Mouse (Mus musculus) midbrain, postnatal 0 days (tissue): Measurements from ENCODE around the gene Bco2. TPM values are rescaled to one million over a fixed set of nuclear protein-coding genes. Genes with fewer than 3 reads are reported as not detected.

Experiments
- ATAC-seq: fragments of 200-750 bp; cut with Nextera tagmentation; 2 replicates; pipeline ENCODE4 v1.8.0; 2017; ENCODE audit warnings: moderate number of reproducible peaks, mild to moderate bottlenecking, moderate TSS enrichment, moderate library complexity; ENCODE audit not compliant: low FRiP score
- DNase-seq: peaks from one replicate; pipeline ENCODE4 v3.0.0-alpha.2; 2015; ENCODE audit warnings: low spot score
- H3K27ac ChIP-seq: fragments of 300-500 bp; sonication (generic); 2 replicates; pipeline ENCODE4 v1.5.1; 2014; ENCODE audit warnings: low read depth, mild to moderate bottlenecking, low read length, mixed read lengths
- H3K27me3 ChIP-seq: fragments of 300-500 bp; sonication (generic); 2 replicates; pipeline ENCODE4 v1.6.1; 2014; ENCODE audit warnings: low read length, control low read depth, mixed read lengths; ENCODE audit not compliant: insufficient read depth
- H3K36me3 ChIP-seq: fragments of 300-500 bp; sonication (generic); 2 replicates; pipeline ENCODE4 v1.6.1; 2014; ENCODE audit warnings: low read length, control low read depth, mixed read lengths; ENCODE audit not compliant: insufficient read depth
- H3K4me1 ChIP-seq: fragments of 300-500 bp; sonication (generic); 2 replicates; pipeline ENCODE4 v1.6.1; 2014; ENCODE audit warnings: mild to moderate bottlenecking, control low read depth, antibody characterized with exemption, low read length, mixed read lengths; ENCODE audit not compliant: insufficient read depth
- H3K4me2 ChIP-seq: fragments of 300-500 bp; sonication (generic); 2 replicates; pipeline ENCODE4 v1.6.1; 2014; ENCODE audit warnings: low read depth, mild to moderate bottlenecking, low read length, mixed read lengths; ENCODE audit not compliant: poor library complexity, severe bottlenecking
- H3K4me3 ChIP-seq: fragments of 300-500 bp; sonication (generic); 2 replicates; pipeline ENCODE4 v1.5.1; 2014; ENCODE audit warnings: low read depth, mild to moderate bottlenecking, low read length, moderate library complexity
- H3K9ac ChIP-seq: fragments of 300-500 bp; sonication (generic); replicated peaks from 2 replicates; pipeline ENCODE4 v1.6.1; 2014; ENCODE audit warnings: mild to moderate bottlenecking, low read length, moderate library complexity, mixed read lengths; ENCODE audit not compliant: poor library complexity, severe bottlenecking
- H3K9me3 ChIP-seq: fragments of 300-500 bp; sonication (generic); 2 replicates; pipeline ENCODE4 v1.6.1; 2016; ENCODE audit warnings: low read length, control low read depth
- CTCF ChIP-seq: IDR thresholded peaks from 2 replicates; pipeline ENCODE4 v1.5.1; 2016; ENCODE audit warnings: antibody characterized with exemption, mild to moderate bottlenecking
- WGBS: fragments of 180-500 bp; shearing (Covaris S2); extraction: QIAGEN DNeasy Blood & Tissue Kit; methylation state at CpG from one replicate; pipeline ENCODE4 v1.1.7; 2014; 5-methylcytosine and 5-hydroxymethylcytosine counted together
- polyA plus RNA-seq: library from polyadenylated mRNA; unstranded; fragments of >200 nt; fragmentation: Nextera tagmentation; extraction: Ambion mirVana; gene quantifications from 2 replicates; pipeline ENCODE4 v1.2.1, GENCODE M21; 2015
- total RNA-seq: library from RNA; depleted of rRNA; stranded (reverse); fragments of >200 nt; gene quantifications from 2 replicates; pipeline ENCODE4 v1.2.3, GENCODE M21; 2014; rRNA removed

Gene Bco2
- total RNA-seq (0.14 and 0.49 TPM in 2 replicates), polyA plus RNA-seq (0.42 and 0.48 TPM in 2 replicates)

DNA sequence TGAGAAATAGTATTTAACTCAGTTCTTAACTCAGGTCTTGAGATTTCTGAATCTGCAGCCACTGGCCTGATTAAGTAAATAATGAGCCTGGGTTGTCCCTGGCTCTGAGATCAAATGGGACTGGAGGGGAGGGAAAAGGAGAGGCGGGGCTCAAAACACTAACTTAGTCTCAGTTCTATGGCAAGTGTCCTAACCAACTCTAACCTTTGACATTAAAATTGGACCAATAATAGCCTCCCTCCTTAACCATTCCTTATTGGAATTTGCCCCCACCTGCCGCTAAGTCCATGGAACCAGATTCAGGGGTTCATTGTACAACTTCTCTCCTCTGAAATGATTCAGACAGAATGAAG lies at the start of gene Bco2:
TSS of gene Bco2 (minus strand) at position 88 of the 353 bp plus-strand sequence.
- H3K36me3 ChIP-seq, result no peaks in the 10 kb centered on the region
- no peaks in the 10 kb centered on the region for H3K9me3 ChIP-seq
- no peak for TF ChIP-seq CTCF
- peak within 1 kb of the TSS; percentile 43 for H3K4me2 ChIP-seq
- 11% methylated on average over 2 of the region's 2 CpGs for WGBS
- H3K27me3 ChIP-seq, result no peaks in the 10 kb centered on the region
- H3K4me1 ChIP-seq, result no peaks in the 10 kb centered on the region
- H3K4me3 ChIP-seq, result peak within 1 kb of the TSS; percentile 27
- H3K9ac ChIP-seq, result peak within 1 kb of the TSS; percentile 42; the same call in 1 of the 2 replicates
- peak; percentile 28 for DNase-seq
- ATAC-seq, result peak; percentile 60; the same call in 1 of the 2 replicates
- H3K27ac ChIP-seq, result peak within 1 kb of the TSS; percentile 75

DNA sequence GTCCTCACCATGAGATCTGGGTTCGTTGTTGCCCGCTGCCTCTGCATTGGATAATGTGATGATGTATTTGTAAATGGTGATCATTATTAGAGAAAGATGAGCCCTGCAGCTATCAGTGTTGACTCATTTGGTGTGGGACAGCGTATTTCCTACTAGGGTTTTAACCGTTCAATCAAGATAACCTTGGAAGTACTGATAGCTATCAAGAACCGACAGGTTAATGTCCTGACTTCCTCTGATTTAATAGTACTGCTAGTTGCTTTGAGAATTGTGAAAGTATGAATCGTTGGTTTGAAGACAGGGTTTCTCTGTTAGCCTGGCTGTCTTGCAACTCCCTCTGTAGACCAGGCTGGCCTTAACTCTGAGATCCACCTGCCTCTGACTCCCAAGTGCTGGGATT lies 49.4 kb upstream of the Bco2 start:
- 4% methylated on average over 6 of the region's 6 CpGs for WGBS

GRCm38 (mm10) chr9:50603998-50604324 lies 49.0 kb upstream of the Bco2 start:
- DNase-seq (no peak), ATAC-seq (peak; percentile 87; the same call in 1 of the 2 replicates)
- Histone ChIP-seq H3K4me1 (peaks cover 14% of the 10 kb centered on the region), H3K9me3 (no peaks in the 10 kb centered on the region), H3K36me3 (peaks cover 21% of the 10 kb centered on the region), H3K27me3 (no peaks in the 10 kb centered on the region), H3K27ac (peak overlapping the region; percentile 89), H3K4me3 (peak overlapping the region; percentile 63), H3K4me2 (peak overlapping the region; percentile 55), H3K9ac (peak overlapping the region; percentile 76)
- 0% methylated on average over 24 of the region's 24 CpGs for WGBS
- TF ChIP-seq CTCF, result no peak; the same call in 1 of the 2 replicates

More for the DNA sequence above, 49.4 kb upstream of the Bco2 start:
- Histone ChIP-seq H3K4me2 (peak overlapping the region; percentile 55), H3K4me1 (peaks cover 14% of the 10 kb centered on the region), H3K36me3 (peaks cover 17% of the 10 kb centered on the region), H3K27ac (peak overlapping the region; percentile 89), H3K9me3 (no peaks in the 10 kb centered on the region), H3K9ac (peak overlapping the region; percentile 76), H3K4me3 (peak overlapping the region; percentile 63), H3K27me3 (no peaks in the 10 kb centered on the region)
- DNase-seq, result no peak
- TF ChIP-seq CTCF, result no peak
- no peak for ATAC-seq

GRCm38 (mm10) chr9:50603189-50603997 lies 48.4 kb upstream of the Bco2 start, which contains the start of the genes Sdhd and Timm8b:
Gene Sdhd, minus strand, starts transcription at chr9:50603812.
Gene Timm8b, plus strand, starts transcription at chr9:50603910.
- peak within 1 kb of the TSS; percentile 63 for H3K4me3 ChIP-seq
- H3K27me3 ChIP-seq, result no peaks in the 10 kb centered on the region
- peaks cover 14% of the 10 kb centered on the region for H3K4me1 ChIP-seq
- WGBS, result 1% methylated on average over 48 of the region's 48 CpGs
- ATAC-seq, result peak; percentile 95
- peaks cover 24% of the 10 kb centered on the region for H3K36me3 ChIP-seq
- peak; percentile 98 for DNase-seq
- H3K27ac ChIP-seq, result peak within 1 kb of the TSS; percentile 89
- no peaks in the 10 kb centered on the region for H3K9me3 ChIP-seq
- peak within 1 kb of the TSS; percentile 76 for H3K9ac ChIP-seq
- TF ChIP-seq CTCF, result peak; percentile 67; the same call in 1 of the 2 replicates
- peak within 1 kb of the TSS; percentile 55 for H3K4me2 ChIP-seq

DNA sequence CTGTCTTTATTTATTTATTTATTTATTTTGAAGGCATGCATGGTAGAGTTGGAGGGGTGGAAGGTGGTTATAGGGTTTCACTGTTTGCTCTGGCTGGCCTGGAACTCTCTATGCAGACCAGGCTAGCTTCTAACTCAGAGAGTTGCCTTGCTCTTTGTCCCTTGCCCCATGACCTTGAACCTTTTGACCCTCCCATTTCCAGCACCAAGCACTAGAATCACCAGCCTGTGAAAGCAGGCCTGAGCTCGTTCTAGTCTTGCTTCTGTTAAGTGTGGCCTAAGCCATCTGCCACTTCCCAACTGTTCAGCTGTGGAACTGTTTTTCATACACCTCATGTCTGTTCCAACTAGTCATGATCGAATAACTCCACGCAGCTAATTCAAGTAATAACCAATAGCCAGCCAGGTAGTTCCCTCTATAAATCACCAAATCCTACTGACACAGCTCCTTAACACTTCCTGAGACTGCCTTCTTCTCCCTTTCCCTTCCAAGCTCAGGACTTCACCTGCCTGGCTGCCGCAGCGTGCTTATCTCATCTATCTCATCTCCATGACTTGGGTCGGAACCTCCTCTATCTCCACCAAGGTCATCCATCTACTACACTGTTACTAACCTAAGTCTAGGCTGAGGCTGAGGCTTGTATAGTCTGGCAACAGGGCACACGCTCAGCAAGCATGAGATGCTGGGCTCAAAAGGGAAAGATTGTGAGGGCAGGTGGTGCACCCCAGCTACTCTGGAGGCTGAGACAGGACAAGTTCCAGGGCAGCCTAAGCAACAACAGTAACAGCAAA lies 47.3 kb upstream of the Bco2 start:
- peak overlapping the region; percentile 63 for H3K4me3 ChIP-seq
- WGBS, result 98% methylated on average over 7 of the region's 7 CpGs
- H3K27ac ChIP-seq, result no peak overlapping the region
- H3K9ac ChIP-seq, result peak overlapping the region; percentile 76; the same call in 1 of the 2 replicates
- peak overlapping the region; percentile 55 for H3K4me2 ChIP-seq
- DNase-seq (no peak), ATAC-seq (no peak)
- H3K4me1 ChIP-seq, result peaks cover 14% of the 10 kb centered on the region
- H3K36me3 ChIP-seq, result peaks cover 30% of the 10 kb centered on the region
- no peaks in the 10 kb centered on the region for H3K9me3 ChIP-seq
- no peak for TF ChIP-seq CTCF
- H3K27me3 ChIP-seq, result no peaks in the 10 kb centered on the region
